Mouse (Mus musculus) Patski (cell line): Measurements from ENCODE around the gene Vezf1. TPM values are rescaled to one million over a fixed set of nuclear protein-coding genes. Genes with fewer than 3 reads are reported as not detected.

Experiments used
- ATAC-seq: fragments of 100-300 bp; one replicate; pipeline ENCODE4 v1.8.0; 2021
- CTCF ChIA-PET: fragments of 350-600 bp; sonication (Branson Sonifier 250); formaldehyde crosslinking; loops from one replicate; lab custom pipeline; 2022; ENCODE audit warnings: inconsistent platforms; lab: Charles Lee
- POLR2A ChIA-PET: fragments of 350-600 bp; sonication (Branson Sonifier 250); formaldehyde crosslinking; loops from one replicate; lab custom pipeline; 2022; ENCODE audit warnings: antibody characterized with exemption, inconsistent platforms; lab: Charles Lee
- DNase-seq: peaks from one replicate; pipeline ENCODE4 v3.0.0-alpha.2; 2011; ENCODE audit warnings: low read depth, low spot score
- H3K27me3 ChIP-seq: fragments of 371-371 bp; one replicate; pipeline ENCODE4 v1.5.1; 2021
- CTCF ChIP-seq: fragments of 100-300 bp; IDR thresholded peaks from one replicate; pipeline ENCODE4 v1.5.1; 2021
- in situ Hi-C: fragments of 300-500 bp; cut with MboI; formaldehyde crosslinking; loops from 3 replicates; pipeline ENCODE4 v1.11.1; 2018; ENCODE audit warnings: low pct_unique_long_range_greater_than_20kb, mixed read lengths
- polyA plus RNA-seq: library from polyadenylated mRNA; unstranded; gene quantifications from one replicate; pipeline ENCODE4 v1.2.3, GENCODE M21; 2021

Gene Vezf1
- 56.7 TPM for polyA plus RNA-seq

GRCm38 (mm10) chr11:88067586-88068410, at the start of gene Vezf1:
Gene Vezf1 (plus strand): TSS chr11:88068279.
- CTCF ChIA-PET: interaction anchor here (0.7 to 1.8 kb wide), 4 partner anchors 9 to 129 kb away, joined by 3 to 6 read pairs (median 4); no protein-coding TSS in a partner anchor
- no peaks in the 10 kb centered on the region for H3K27me3 ChIP-seq
- TF ChIP-seq CTCF: no peak
- no peak for DNase-seq
- ATAC-seq: peak; percentile 71
- in situ Hi-C loops: no loop called here
- POLR2A ChIA-PET: interaction anchor here (0.5 to 3.1 kb wide), 7 partner anchors 10 to 1125 kb away, joined by 3 to 20 read pairs (median 4); no protein-coding TSS in a partner anchor

- DNase-seq: no peak
- POLR2A ChIA-PET: interaction anchor here (0.9 kb wide), 1 partner anchor 38 kb away, joined by 3 read pairs; no protein-coding TSS in a partner anchor
- CTCF ChIA-PET: no interaction called here
- TF ChIP-seq CTCF: no peak
- in situ Hi-C loops: no loop called here
- H3K27me3 ChIP-seq: no peaks in the 10 kb centered on the region
- ATAC-seq: no peak
Observed at GRCm38 (mm10) chr11:88023933-88024332, 44.1 kb upstream of the Vezf1 start.

GRCm38 (mm10) chr11:88027391-88028035, 40.6 kb upstream of the Vezf1 start:
- DNase-seq (no peak), ATAC-seq (no peak)
- TF ChIP-seq CTCF: no peak
- in situ Hi-C loops: no loop called here
- CTCF ChIA-PET: no interaction called here
- POLR2A ChIA-PET: no interaction called here
- H3K27me3 ChIP-seq: no peaks in the 10 kb centered on the region

- in situ Hi-C loops: no loop called here
- no peak for DNase-seq
Observed at GRCm38 (mm10) chr11:88028193-88028684, 39.8 kb upstream of the Vezf1 start.

GRCm38 (mm10) chr11:88030219-88030618, 37.9 kb upstream of the Vezf1 start:
- ChIA-PET CTCF (no interaction called here), POLR2A (no interaction called here)
- ATAC-seq (no peak), DNase-seq (no peak)
- no peak for TF ChIP-seq CTCF
- in situ Hi-C loops: no loop called here
- H3K27me3 ChIP-seq: no peaks in the 10 kb centered on the region

More at GRCm38 (mm10) chr11:88028193-88028684, 39.8 kb upstream of the Vezf1 start:
- POLR2A ChIA-PET: interaction anchor here (1.1 to 1.4 kb wide), 2 partner anchors 9 to 15 kb away, joined by 3 to 4 read pairs; no protein-coding TSS in a partner anchor
- no peak for TF ChIP-seq CTCF
- H3K27me3 ChIP-seq: no peaks in the 10 kb centered on the region
- CTCF ChIA-PET: no interaction called here
- ATAC-seq: no peak

- ChIA-PET POLR2A (no interaction called here), CTCF (no interaction called here)
- in situ Hi-C loops: no loop called here
- ATAC-seq (no peak), DNase-seq (no peak)
- TF ChIP-seq CTCF: no peak
- no peaks in the 10 kb centered on the region for H3K27me3 ChIP-seq
Observed at GRCm38 (mm10) chr11:88030836-88031235, 37.2 kb upstream of the Vezf1 start.

GRCm38 (mm10) chr11:88031753-88032152, 36.3 kb upstream of the Vezf1 start:
- ATAC-seq (no peak), DNase-seq (no peak)
- H3K27me3 ChIP-seq: no peaks in the 10 kb centered on the region
- ChIA-PET CTCF (no interaction called here), POLR2A (no interaction called here)
- in situ Hi-C loops: no loop called here
- no peak for TF ChIP-seq CTCF

- H3K27me3 ChIP-seq: no peaks in the 10 kb centered on the region
- ChIA-PET CTCF (no interaction called here), POLR2A (interaction anchor here (0.6 kb wide), 1 partner anchor 48 kb away, joined by 3 read pairs; no protein-coding TSS in a partner anchor)
- no peak for TF ChIP-seq CTCF
- DNase-seq: no peak
- in situ Hi-C loops: no loop called here
- ATAC-seq: no peak
Observed at GRCm38 (mm10) chr11:88035970-88036369, 32.1 kb upstream of the Vezf1 start.

- no peak for TF ChIP-seq CTCF
- in situ Hi-C loops: no loop called here
- ChIA-PET POLR2A (no interaction called here), CTCF (no interaction called here)
- DNase-seq (no peak), ATAC-seq (no peak)
- H3K27me3 ChIP-seq: no peaks in the 10 kb centered on the region
Observed at GRCm38 (mm10) chr11:88036761-88037251, 31.3 kb upstream of the Vezf1 start.

GRCm38 (mm10) chr11:88037386-88037785, 30.7 kb upstream of the Vezf1 start:
- TF ChIP-seq CTCF: no peak
- in situ Hi-C loops: no loop called here
- ChIA-PET CTCF (no interaction called here), POLR2A (no interaction called here)
- ATAC-seq: no peak
- no peaks in the 10 kb centered on the region for H3K27me3 ChIP-seq
- DNase-seq: no peak
